ENCODE assay signal across 12 mouse cellular contexts in the genomic region with DNA sequence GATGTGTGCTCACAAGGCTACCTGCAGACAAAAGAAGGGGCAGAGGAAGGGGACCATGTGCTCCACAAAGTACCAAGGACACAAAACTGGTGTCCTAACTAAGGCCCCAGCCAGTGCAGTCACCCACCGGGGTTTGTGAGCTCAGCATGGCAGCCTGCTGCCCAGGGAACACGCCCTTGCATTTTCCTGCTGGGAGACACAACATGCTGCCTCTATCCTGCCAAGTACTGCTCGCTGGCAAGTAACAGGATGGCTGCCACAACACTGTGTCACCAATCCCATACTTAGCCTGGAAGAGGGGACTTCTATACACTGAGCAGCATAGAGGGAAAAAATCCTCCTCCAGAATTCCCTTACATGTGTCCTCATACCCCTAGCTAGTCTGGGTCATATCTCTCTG.
DNase-seq lines count a peak whose midpoint lies in the region; ATAC-seq and TF ChIP-seq lines count a peak whose summit lies in the region.
"Had no signal": no experiment of that assay in that cellular context is flagged by ENCODE, and none has a peak within 500 bp of the region (broad histone marks: within the 10 kb centered on the region; RNA-seq: fewer than 3 reads in every experiment).

No protein-coding gene starts in this region.

- no peak for TF ChIP-seq CTCF in midbrain, postnatal 0 days (IDR thresholded peaks at IDR 0.05)

- no peaks in the 10 kb centered on the region; the same call in 1 of the 2 replicates for H3K36me3 ChIP-seq in heart, embryonic 16.5 days (ENCODE audit: control insufficient read depth, insufficient read depth)
- H3K36me3 ChIP-seq in midbrain, postnatal 0 days (ENCODE audit: insufficient read depth, low read length) = 0 out of 2 replicates have a peak, but pooled peaks cover 9% of the 10 kb centered on the region
- no peaks in the 10 kb centered on the region for H3K36me3 ChIP-seq in hindbrain, embryonic 16.5 days (ENCODE audit: control insufficient read depth, insufficient read depth, low read length)

- intact Hi-C loops in gastrocnemius, postnatal 14 days (cut with DNase I; ENCODE audit: low total_unique reads) = loop anchor here (10.0 kb wide), 1 partner anchor 70 kb away; no protein-coding TSS in a partner anchor

- no peaks in the 10 kb centered on the region for H3K27me3 ChIP-seq in heart, embryonic 16.5 days (ENCODE audit: control insufficient read depth, insufficient read depth, low read length)
- H3K27me3 ChIP-seq in midbrain, postnatal 0 days (ENCODE audit: insufficient read depth, low read length) = no peaks in the 10 kb centered on the region
- H3K27me3 ChIP-seq in hindbrain, embryonic 16.5 days (replicated peaks; ENCODE audit: control insufficient read depth, insufficient read depth, low read length) = no peaks in the 10 kb centered on the region
- H3K27me3 ChIP-seq: liver, embryonic 15.5 days had no signal

- WGBS in heart, embryonic 16.5 days = 61% methylated on average over 3 of the region's 3 CpGs
- 77% methylated on average over 3 of the region's 3 CpGs for WGBS in midbrain, postnatal 0 days
- 69% methylated on average over 3 of the region's 3 CpGs for WGBS in hindbrain, embryonic 16.5 days

- H3K4me2 ChIP-seq in heart, embryonic 16.5 days (ENCODE audit: low read depth, low read length) = no peak overlapping the region
- no peak overlapping the region for H3K4me2 ChIP-seq in midbrain, postnatal 0 days (ENCODE audit: low read depth, low read length, poor library complexity, severe bottlenecking)
- H3K4me2 ChIP-seq in hindbrain, embryonic 16.5 days (ENCODE audit: low read length) = no peak overlapping the region
- H3K4me2 ChIP-seq: liver, embryonic 15.5 days had no signal

- peak; percentile 25 for DNase-seq in gastrocnemius, postnatal 25 days
- DNase-seq in gastrocnemius, postnatal 14 days = no peak
- peak; percentile 13 for DNase-seq in 3134 (ENCODE audit: extremely low read depth, insufficient read length, low spot score)
- DNase-seq in cerebellum, adult 18-20 months = peak; percentile 58
- DNase-seq in midbrain, postnatal 0 days (ENCODE audit: low spot score) = no peak
- DNase-seq in kidney, postnatal 10 days = no peak
- DNase-seq: adrenal gland, postnatal 36 days had no signal

- H3K9me3 ChIP-seq in heart, embryonic 16.5 days (replicated peaks; ENCODE audit: control insufficient read depth, low read length) = no peaks in the 10 kb centered on the region
- H3K9me3 ChIP-seq in midbrain, postnatal 0 days (ENCODE audit: low read length) = no peaks in the 10 kb centered on the region
- no peaks in the 10 kb centered on the region for H3K9me3 ChIP-seq in hindbrain, embryonic 16.5 days (ENCODE audit: control insufficient read depth, low read length)
- H3K9me3 ChIP-seq: liver, embryonic 15.5 days had no signal

- H3K4me3 ChIP-seq in heart, embryonic 16.5 days (ENCODE audit: low read length) = no peak overlapping the region
- no peak overlapping the region for H3K4me3 ChIP-seq in midbrain, postnatal 0 days (ENCODE audit: low read depth, low read length)
- no peak overlapping the region for H3K4me3 ChIP-seq in hindbrain, embryonic 16.5 days (ENCODE audit: low read length)
- H3K4me3 ChIP-seq: erythroblast, embryonic 14.5 days; liver, embryonic 15.5 days had no signal

- 0 out of 2 replicates have a peak, but pooled peaks have one; percentile 20 for ATAC-seq in heart, embryonic 16.5 days (replicated peaks; ENCODE audit: extremely low read depth, insufficient read depth, low FRiP score)
- ATAC-seq in midbrain, postnatal 0 days (ENCODE audit: low FRiP score) = no peak
- no peak for ATAC-seq in hindbrain, embryonic 16.5 days

- 0 out of 2 replicates have a peak overlapping the region, but pooled peaks have one; percentile 31 for H3K9ac ChIP-seq in heart, embryonic 16.5 days (ENCODE audit: low read length)
- no peak overlapping the region for H3K9ac ChIP-seq in midbrain, postnatal 0 days (replicated peaks; ENCODE audit: low read length, poor library complexity, severe bottlenecking)
- H3K9ac ChIP-seq in hindbrain, embryonic 16.5 days (ENCODE audit: low read depth, low read length) = no peak overlapping the region
- H3K9ac ChIP-seq: liver, embryonic 15.5 days had no signal

- peak overlapping the region; percentile 4; the same call in 1 of the 2 replicates for H3K27ac ChIP-seq in heart, embryonic 16.5 days (ENCODE audit: low read length)
- no peak overlapping the region for H3K27ac ChIP-seq in midbrain, postnatal 0 days (ENCODE audit: low read depth, low read length)
- no peak overlapping the region for H3K27ac ChIP-seq in hindbrain, embryonic 16.5 days (ENCODE audit: low read depth, low read length)
- H3K27ac ChIP-seq: kidney, postnatal 0 days; liver, embryonic 15.5 days had no signal

- H3K4me1 ChIP-seq in heart, embryonic 16.5 days (ENCODE audit: control insufficient read depth, insufficient read depth, low read length) = peaks cover 31% of the 10 kb centered on the region
- H3K4me1 ChIP-seq in midbrain, postnatal 0 days (ENCODE audit: insufficient read depth, low read length) = peaks cover 17% of the 10 kb centered on the region; the same call in 1 of the 2 replicates
- peaks cover 12% of the 10 kb centered on the region; the same call in 1 of the 2 replicates for H3K4me1 ChIP-seq in hindbrain, embryonic 16.5 days (ENCODE audit: control insufficient read depth, insufficient read depth, low read depth, low read length)

Comparison
In these comparisons a context has a peak if more than half of its experiments do, and no peak if none do; other contexts are left out.
1. DNase-seq: peak in gastrocnemius, postnatal 25 days (single experiment), 3134 (single experiment) and cerebellum, adult 18-20 months (2 of 2); none in gastrocnemius, postnatal 14 days (single experiment), midbrain, postnatal 0 days (single experiment) and kidney, postnatal 10 days (single experiment).